Mouse (Mus musculus): ENCODE measurements around the gene Lsm7. TPM values are rescaled to one million over a fixed set of nuclear protein-coding genes. Genes with fewer than 3 reads are reported as not detected.
A peak's percentile ranks its signal among the peaks of the same experiment; 100 is the strongest.

The Lsm7 gene
- polyA plus RNA-seq, 1 experiment from 2014 or later, result 361 TPM

DNA sequence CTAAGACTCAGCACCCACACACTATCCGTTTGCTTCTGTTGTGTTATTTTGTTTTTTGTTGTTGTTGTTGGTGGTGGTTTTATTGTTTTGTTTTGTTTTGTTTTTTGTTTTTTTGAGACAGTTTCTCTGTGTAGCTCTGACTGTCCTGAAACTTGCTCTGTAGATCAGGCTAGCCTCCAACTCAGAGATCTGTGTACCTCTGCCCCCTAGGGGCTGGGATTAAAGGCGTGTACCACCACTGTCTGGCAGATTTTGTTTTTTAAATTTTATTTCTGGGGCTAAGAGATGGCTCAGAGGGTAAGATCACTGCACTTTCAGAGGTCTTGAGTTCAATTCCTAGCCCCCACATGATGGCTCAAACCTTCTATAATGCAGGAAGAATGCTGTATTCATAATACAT, 25.9 kb upstream of the Lsm7 start:
- H3K36me3 ChIP-seq (ENCODE audit: control insufficient read depth, insufficient read depth, low read length), result no peaks in the 10 kb centered on the region
- H3K27ac ChIP-seq (ENCODE audit: low read length), result no peak overlapping the region
- no peaks in the 10 kb centered on the region for H3K9me3 ChIP-seq (ENCODE audit: control insufficient read depth, low read depth, low read length)
- WGBS, result 78% methylated on average over 2 of the region's 2 CpGs
- no peaks in the 10 kb centered on the region for H3K27me3 ChIP-seq (ENCODE audit: control insufficient read depth, insufficient read depth, low read length)
- H3K4me2 ChIP-seq (replicated peaks; ENCODE audit: low read depth, low read length), result no peak overlapping the region
- ATAC-seq (ENCODE audit: insufficient number of reproducible peaks, insufficient read depth, low FRiP score, low read depth), result no peak
- no peak overlapping the region for H3K9ac ChIP-seq (replicated peaks; ENCODE audit: low read depth, low read length)
- H3K4me1 ChIP-seq (ENCODE audit: control insufficient read depth, insufficient read depth, low read length), result no peaks in the 10 kb centered on the region
- H3K4me3 ChIP-seq (ENCODE audit: low read depth, low read length), result no peak overlapping the region

- H3K27me3 ChIP-seq (ENCODE audit: control insufficient read depth, insufficient read depth, low read length), result no peaks in the 10 kb centered on the region
- 7% methylated on average over 5 of the region's 5 CpGs for WGBS
- H3K4me1 ChIP-seq (ENCODE audit: control insufficient read depth, insufficient read depth, low read length), result no peaks in the 10 kb centered on the region
- H3K36me3 ChIP-seq (ENCODE audit: control insufficient read depth, insufficient read depth, low read length), result no peaks in the 10 kb centered on the region
- peak; percentile 64; the same call in 1 of the 2 replicates for ATAC-seq (ENCODE audit: insufficient number of reproducible peaks, insufficient read depth, low FRiP score, low read depth)
- H3K4me3 ChIP-seq (ENCODE audit: low read depth, low read length), result no peak overlapping the region
- no peak overlapping the region for H3K9ac ChIP-seq (replicated peaks; ENCODE audit: low read depth, low read length)
- no peaks in the 10 kb centered on the region for H3K9me3 ChIP-seq (ENCODE audit: control insufficient read depth, low read depth, low read length)
- H3K4me2 ChIP-seq (replicated peaks; ENCODE audit: low read depth, low read length), result no peak overlapping the region
- H3K27ac ChIP-seq (ENCODE audit: low read length), result no peak overlapping the region
Measured at GRCm38 (mm10) chr10:80880131-80880641, 25.2 kb upstream of the Lsm7 start.

DNA sequence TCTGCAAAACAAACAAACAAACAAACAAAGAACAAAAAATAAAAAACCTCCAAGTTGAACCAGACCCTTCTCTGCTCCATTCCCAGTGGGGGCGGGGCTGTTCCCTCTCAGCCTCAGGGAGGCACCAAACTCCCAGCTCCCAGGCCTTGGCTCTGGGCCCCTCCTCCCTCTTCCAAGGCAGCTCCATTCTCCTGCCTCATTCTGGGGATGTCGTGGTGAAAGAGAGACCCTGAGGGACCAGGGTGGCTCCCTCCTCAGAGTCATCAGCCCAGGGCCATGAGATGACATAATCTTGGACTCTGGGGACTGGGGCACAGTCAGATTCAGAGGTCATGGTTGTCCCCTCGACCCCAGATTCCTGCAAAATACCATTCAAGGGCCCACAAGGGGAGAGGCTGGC, 21.6 kb upstream of the Lsm7 start:
- Histone ChIP-seq H3K4me1 (ENCODE audit: control insufficient read depth, insufficient read depth, low read length) (no peaks in the 10 kb centered on the region), H3K36me3 (ENCODE audit: control insufficient read depth, insufficient read depth, low read length) (no peaks in the 10 kb centered on the region), H3K4me2 (replicated peaks; ENCODE audit: low read depth, low read length) (no peak overlapping the region), H3K27ac (ENCODE audit: low read length) (no peak overlapping the region), H3K9me3 (ENCODE audit: control insufficient read depth, low read depth, low read length) (no peaks in the 10 kb centered on the region), H3K4me3 (ENCODE audit: low read depth, low read length) (no peak overlapping the region), H3K9ac (replicated peaks; ENCODE audit: low read depth, low read length) (no peak overlapping the region), H3K27me3 (ENCODE audit: control insufficient read depth, insufficient read depth, low read length) (no peaks in the 10 kb centered on the region)
- WGBS, result 29% methylated on average over 3 of the region's 3 CpGs
- ATAC-seq (ENCODE audit: insufficient number of reproducible peaks, insufficient read depth, low FRiP score, low read depth), result no peak

DNA sequence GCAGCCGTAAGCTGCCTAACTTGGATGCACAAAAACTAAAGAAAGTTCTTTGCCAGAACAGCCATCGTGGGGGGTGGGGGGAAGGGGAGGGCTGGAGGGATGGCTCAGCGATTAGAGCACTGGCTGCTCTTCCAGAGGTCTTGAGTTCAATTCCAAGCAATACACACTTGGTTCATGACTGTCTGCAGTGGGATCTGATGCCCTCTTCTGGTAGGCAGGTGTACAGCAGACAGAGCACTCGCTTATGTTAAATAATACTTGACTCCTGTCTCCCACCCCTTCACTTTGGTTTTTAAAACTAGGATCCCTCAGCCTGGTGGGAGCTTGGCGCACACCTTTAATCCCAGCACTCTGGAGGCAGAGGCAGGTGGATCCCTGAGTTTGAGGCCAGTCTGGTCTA, 21.0 kb upstream of the Lsm7 start:
- H3K4me1 ChIP-seq (ENCODE audit: control insufficient read depth, insufficient read depth, low read length), result no peaks in the 10 kb centered on the region
- no peak overlapping the region for H3K27ac ChIP-seq (ENCODE audit: low read length)
- H3K27me3 ChIP-seq (ENCODE audit: control insufficient read depth, insufficient read depth, low read length), result no peaks in the 10 kb centered on the region
- no peaks in the 10 kb centered on the region for H3K9me3 ChIP-seq (ENCODE audit: control insufficient read depth, low read depth, low read length)
- WGBS, result 28% methylated on average over 5 of the region's 5 CpGs
- H3K4me2 ChIP-seq (replicated peaks; ENCODE audit: low read depth, low read length), result no peak overlapping the region
- ATAC-seq (ENCODE audit: insufficient number of reproducible peaks, insufficient read depth, low FRiP score, low read depth), result no peak
- H3K9ac ChIP-seq (replicated peaks; ENCODE audit: low read depth, low read length), result no peak overlapping the region
- H3K4me3 ChIP-seq (ENCODE audit: low read depth, low read length), result no peak overlapping the region
- no peaks in the 10 kb centered on the region for H3K36me3 ChIP-seq (ENCODE audit: control insufficient read depth, insufficient read depth, low read length)

DNA sequence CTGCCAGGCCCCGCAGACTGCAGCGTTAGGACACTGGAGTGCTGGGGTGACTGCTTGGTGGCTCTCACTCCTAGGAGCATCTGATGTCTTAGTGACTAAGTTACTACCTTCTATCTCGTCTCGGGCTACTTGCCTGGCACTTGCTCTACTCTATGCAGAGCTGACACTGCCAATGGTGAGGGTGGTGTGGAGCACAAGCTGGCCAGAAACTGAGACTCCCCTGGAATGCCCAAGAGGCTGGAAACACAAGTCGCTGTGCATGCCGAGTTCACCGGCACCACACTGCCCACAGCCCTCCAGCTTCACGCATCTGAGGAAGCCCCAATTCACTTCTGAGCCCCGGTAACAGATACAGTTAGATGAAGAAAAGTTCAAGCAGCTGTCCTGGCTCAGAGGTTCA, 19.0 kb upstream of the Lsm7 start:
- no peaks in the 10 kb centered on the region for H3K9me3 ChIP-seq (ENCODE audit: control insufficient read depth, low read depth, low read length)
- no peaks in the 10 kb centered on the region for H3K36me3 ChIP-seq (ENCODE audit: control insufficient read depth, insufficient read depth, low read length)
- 72% methylated on average over 9 of the region's 9 CpGs for WGBS
- no peak overlapping the region for H3K4me2 ChIP-seq (replicated peaks; ENCODE audit: low read depth, low read length)
- no peak overlapping the region for H3K27ac ChIP-seq (ENCODE audit: low read length)
- H3K27me3 ChIP-seq (ENCODE audit: control insufficient read depth, insufficient read depth, low read length), result no peaks in the 10 kb centered on the region
- H3K9ac ChIP-seq (replicated peaks; ENCODE audit: low read depth, low read length), result no peak overlapping the region
- H3K4me1 ChIP-seq (ENCODE audit: control insufficient read depth, insufficient read depth, low read length), result no peaks in the 10 kb centered on the region
- ATAC-seq (ENCODE audit: insufficient number of reproducible peaks, insufficient read depth, low FRiP score, low read depth), result no peak
- no peak overlapping the region for H3K4me3 ChIP-seq (ENCODE audit: low read depth, low read length)

DNA sequence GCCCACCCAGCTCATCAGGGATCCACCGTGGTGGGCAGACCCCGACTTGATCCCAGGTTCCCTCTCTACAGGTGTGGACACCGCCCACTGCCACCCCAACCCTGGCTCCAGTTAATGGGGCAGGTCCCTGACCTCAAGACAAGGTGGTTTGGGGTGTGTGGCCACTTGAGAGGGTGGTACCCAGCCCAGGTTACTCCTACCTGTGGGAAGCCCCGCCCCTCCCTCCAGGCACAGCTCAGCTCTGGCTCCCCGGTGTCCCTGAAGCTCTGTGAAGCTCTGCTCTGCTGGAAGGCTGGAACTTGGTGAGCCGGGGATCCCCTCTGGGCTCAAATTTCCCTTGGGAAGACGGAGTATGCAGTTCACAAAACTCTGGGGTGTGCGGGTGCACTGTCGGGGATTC, 16.6 kb upstream of the Lsm7 start, which contains the start of gene Tmprss9:
Tmprss9 (plus strand) TSS at position 268 of the 400 bp plus-strand sequence.
- H3K27me3 ChIP-seq (ENCODE audit: control insufficient read depth, insufficient read depth, low read length), result no peaks in the 10 kb centered on the region
- H3K4me3 ChIP-seq (ENCODE audit: low read depth, low read length), result no peak within 1 kb of the TSS
- H3K27ac ChIP-seq (ENCODE audit: low read length), result no peak within 1 kb of the TSS
- H3K36me3 ChIP-seq (ENCODE audit: control insufficient read depth, insufficient read depth, low read length), result peaks cover 3% of the 10 kb centered on the region; the same call in 1 of the 2 replicates
- no peak within 1 kb of the TSS for H3K4me2 ChIP-seq (replicated peaks; ENCODE audit: low read depth, low read length)
- H3K9me3 ChIP-seq (ENCODE audit: control insufficient read depth, low read depth, low read length), result no peaks in the 10 kb centered on the region
- 0 out of 2 replicates have a peak, but pooled peaks have one; percentile 34 for ATAC-seq (ENCODE audit: insufficient number of reproducible peaks, insufficient read depth, low FRiP score, low read depth)
- 31% methylated on average over 9 of the region's 9 CpGs for WGBS
- no peak within 1 kb of the TSS for H3K9ac ChIP-seq (replicated peaks; ENCODE audit: low read depth, low read length)
- no peaks in the 10 kb centered on the region for H3K4me1 ChIP-seq (ENCODE audit: control insufficient read depth, insufficient read depth, low read length)

GRCm38 (mm10) chr10:80870993-80871392, 16.0 kb upstream of the Lsm7 start:
- no peak for ATAC-seq (ENCODE audit: insufficient number of reproducible peaks, insufficient read depth, low FRiP score, low read depth)
- Histone ChIP-seq H3K4me3 (ENCODE audit: low read depth, low read length) (no peak overlapping the region), H3K4me1 (ENCODE audit: control insufficient read depth, insufficient read depth, low read length) (no peaks in the 10 kb centered on the region), H3K9ac (replicated peaks; ENCODE audit: low read depth, low read length) (no peak overlapping the region), H3K9me3 (ENCODE audit: control insufficient read depth, low read depth, low read length) (no peaks in the 10 kb centered on the region), H3K27me3 (ENCODE audit: control insufficient read depth, insufficient read depth, low read length) (no peaks in the 10 kb centered on the region), H3K27ac (ENCODE audit: low read length) (no peak overlapping the region), H3K36me3 (ENCODE audit: control insufficient read depth, insufficient read depth, low read length) (peaks cover 3% of the 10 kb centered on the region; the same call in 1 of the 2 replicates), H3K4me2 (replicated peaks; ENCODE audit: low read depth, low read length) (no peak overlapping the region)
- 84% methylated on average over 4 of the region's 6 CpGs for whole genome bisulfite sequencing

DNA sequence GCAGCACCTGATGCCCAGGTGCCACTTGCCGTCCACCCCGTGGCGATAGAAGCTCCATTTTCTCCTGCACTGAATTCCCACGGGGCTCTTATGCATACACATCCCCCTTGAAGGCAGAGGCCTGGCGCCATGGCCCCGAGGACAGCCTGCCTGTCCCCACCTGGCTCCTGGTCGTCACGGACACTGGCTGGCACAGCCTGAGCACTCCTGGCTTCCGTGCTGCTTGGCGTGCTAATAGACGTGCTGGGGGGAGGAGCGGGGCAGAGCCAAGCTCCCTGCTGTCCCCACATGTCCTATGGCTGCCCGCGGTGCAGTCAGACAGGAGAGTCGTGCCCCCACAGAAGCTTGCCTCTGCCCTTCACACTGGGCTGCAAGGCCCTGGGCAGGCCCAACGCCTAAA, 9.4 kb upstream of the Lsm7 start:
- Histone ChIP-seq H3K9me3 (ENCODE audit: control insufficient read depth, low read depth, low read length) (no peaks in the 10 kb centered on the region), H3K27ac (ENCODE audit: low read length) (no peak overlapping the region), H3K36me3 (ENCODE audit: control insufficient read depth, insufficient read depth, low read length) (peaks cover 20% of the 10 kb centered on the region), H3K4me3 (ENCODE audit: low read depth, low read length) (no peak overlapping the region), H3K4me2 (replicated peaks; ENCODE audit: low read depth, low read length) (no peak overlapping the region), H3K4me1 (ENCODE audit: control insufficient read depth, insufficient read depth, low read length) (no peaks in the 10 kb centered on the region), H3K9ac (replicated peaks; ENCODE audit: low read depth, low read length) (no peak overlapping the region), H3K27me3 (ENCODE audit: control insufficient read depth, insufficient read depth, low read length) (no peaks in the 10 kb centered on the region)
- 91% methylated on average over 16 of the region's 16 CpGs for WGBS
- no peak for ATAC-seq (ENCODE audit: insufficient number of reproducible peaks, insufficient read depth, low FRiP score, low read depth)

GRCm38 (mm10) chr10:80862305-80862704, 7.3 kb upstream of the Lsm7 start:
- Histone ChIP-seq H3K4me2 (replicated peaks; ENCODE audit: low read depth, low read length) (no peak overlapping the region), H3K27me3 (ENCODE audit: control insufficient read depth, insufficient read depth, low read length) (no peaks in the 10 kb centered on the region), H3K9me3 (ENCODE audit: control insufficient read depth, low read depth, low read length) (no peaks in the 10 kb centered on the region), H3K9ac (replicated peaks; ENCODE audit: low read depth, low read length) (no peak overlapping the region), H3K36me3 (ENCODE audit: control insufficient read depth, insufficient read depth, low read length) (peaks cover 17% of the 10 kb centered on the region), H3K4me1 (ENCODE audit: control insufficient read depth, insufficient read depth, low read length) (no peaks in the 10 kb centered on the region), H3K4me3 (ENCODE audit: low read depth, low read length) (no peak overlapping the region), H3K27ac (ENCODE audit: low read length) (no peak overlapping the region)
- ATAC-seq (ENCODE audit: insufficient number of reproducible peaks, insufficient read depth, low FRiP score, low read depth), result no peak
- 92% methylated on average over 5 of the region's 5 CpGs for WGBS

Measured in stomach, embryonic 14.5 days (tissue).